Mouse (Mus musculus) ES-E14 (cell line): ENCODE measurements around the gene Bri3.

ENCODE experiments used
- CHD2 ChIP-seq: IDR thresholded peaks from 2 replicates; pipeline ENCODE4 v1.6.1; 2014; ENCODE audit warnings: mild to moderate bottlenecking, low read depth, low read length, inconsistent platforms
- HCFC1 ChIP-seq: IDR thresholded peaks from 2 replicates; pipeline ENCODE4 v1.6.1; 2012; ENCODE audit warnings: low read length, inconsistent platforms, borderline replicate concordance; ENCODE audit not compliant: insufficient read depth
- MAFK ChIP-seq: IDR thresholded peaks from 2 replicates; pipeline ENCODE4 v1.6.1; 2014; ENCODE audit warnings: mild to moderate bottlenecking, low read depth, low read length, inconsistent platforms; ENCODE audit not compliant: insufficient read depth
- ZC3H11A ChIP-seq: IDR thresholded peaks from 2 replicates; pipeline ENCODE4 v1.6.1; 2012; ENCODE audit warnings: low read depth, mild to moderate bottlenecking, inconsistent platforms, low read length, borderline replicate concordance

- TF ChIP-seq ZC3H11A = no peak
- TF ChIP-seq HCFC1 = no peak
- TF ChIP-seq MAFK = no peak
- no peak for TF ChIP-seq CHD2
Observed at GRCm38 (mm10) chr5:144359886-144360285, 115.6 kb downstream of the Bri3 start.
